Mouse (Mus musculus) liver, postnatal 0 days (tissue): ENCODE results near the gene Ntrk2.

Experiments used
- CTCF ChIP-seq: sonication (generic); IDR thresholded peaks from 2 replicates; pipeline ENCODE4 v1.5.1; 2016; ENCODE audit warnings: antibody characterized with exemption, low read depth
- EP300 ChIP-seq: IDR thresholded peaks from 2 replicates; pipeline ENCODE4 v1.6.1; 2016; ENCODE audit warnings: antibody characterized with exemption, low read depth, mild to moderate bottlenecking

DNA sequence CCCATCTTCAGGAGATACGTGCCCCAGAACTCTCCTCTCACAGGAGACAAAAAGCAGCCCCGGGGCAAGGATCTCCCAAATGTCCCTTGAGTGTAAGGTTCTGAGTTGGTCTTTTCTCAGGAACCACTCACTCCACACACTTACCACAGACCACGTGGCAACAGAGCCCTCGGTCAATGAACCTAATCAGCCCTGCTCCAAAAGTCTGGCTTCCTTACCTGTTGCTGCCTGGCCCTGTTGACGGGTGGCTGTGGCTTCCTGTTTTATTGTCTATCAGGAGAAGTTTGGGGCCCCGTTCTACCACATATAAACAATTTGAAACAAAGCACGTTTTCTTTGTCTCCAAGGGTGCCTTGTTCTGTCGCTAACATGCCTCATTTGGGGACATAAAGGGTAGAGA is 357.6 kb downstream of the Ntrk2 start:
- no peak for TF ChIP-seq EP300
- TF ChIP-seq CTCF, result no peak
